Mouse (Mus musculus) A20 (cell line): ENCODE results near the gene Icam2.
"Not testable (repeated sequence)": the region's sequence is repeated elsewhere in the genome, so short reads cannot be mapped to it uniquely, and the experiment has no call there.

Experiments
- DNase-seq: peaks from one replicate; pipeline ENCODE4 v3.0.0-alpha.2; 2011; ENCODE audit warnings: low read depth, low spot score

The Icam2 gene

GRCm38 (mm10) chr11:106344910-106345309 lies 43.0 kb downstream of the Icam2 start:
- no peak for DNase-seq

- DNase-seq, result no peak
Observed at GRCm38 (mm10) chr11:106340990-106341520, 46.8 kb downstream of the Icam2 start.

- DNase-seq, result not testable (repeated sequence)
Observed at GRCm38 (mm10) chr11:106339323-106339722, 48.6 kb downstream of the Icam2 start.

- DNase-seq, result no peak
Observed at GRCm38 (mm10) chr11:106338870-106339269, 49.0 kb downstream of the Icam2 start.

GRCm38 (mm10) chr11:106338029-106338428 lies 49.8 kb downstream of the Icam2 start:
- DNase-seq, result no peak

- DNase-seq, result no peak
Observed at GRCm38 (mm10) chr11:106334066-106334465, 53.8 kb downstream of the Icam2 start.

GRCm38 (mm10) chr11:106332458-106332857 lies 55.4 kb downstream of the Icam2 start:
- no peak for DNase-seq

GRCm38 (mm10) chr11:106329682-106330081 lies 58.2 kb downstream of the Icam2 start:
- peak; percentile 85 for DNase-seq

GRCm38 (mm10) chr11:106329128-106329527 lies 58.7 kb downstream of the Icam2 start:
- DNase-seq, result no peak

GRCm38 (mm10) chr11:106328521-106328920 lies 59.4 kb downstream of the Icam2 start:
- DNase-seq, result no peak
